Comparison of ENCODE assay signal across 18 mouse cellular contexts in genomic region chr2:168044681-168045287, GRCm38 (mm10). TPM values are rescaled to one million over a fixed set of nuclear protein-coding genes. Genes with fewer than 3 reads are reported as not detected.
DNase-seq lines count a peak whose midpoint lies in the region; ATAC-seq and TF ChIP-seq lines count a peak whose summit lies in the region.
"Had no signal": no experiment of that assay in that cellular context is flagged by ENCODE, and none has a peak within 500 bp of the region (broad histone marks: within the 10 kb centered on the region; RNA-seq: fewer than 3 reads in every experiment).

No protein-coding gene starts in this region.

- H3K9me3 ChIP-seq in lung, embryonic 14.5 days (ENCODE audit: low read depth, low read length), result no peaks in the 10 kb centered on the region
- no peaks in the 10 kb centered on the region for H3K9me3 ChIP-seq in midbrain, embryonic 16.5 days (replicated peaks; ENCODE audit: control insufficient read depth, low read length, poor library complexity, severe bottlenecking)

- no peak overlapping the region for H3K4me2 ChIP-seq in lung, embryonic 14.5 days
- no peak overlapping the region for H3K4me2 ChIP-seq in midbrain, embryonic 16.5 days (ENCODE audit: low read length)
- H3K4me2 ChIP-seq: heart, embryonic 11.5 days had no signal

- H3K36me3 ChIP-seq in lung, embryonic 14.5 days (ENCODE audit: insufficient read depth), result no peaks in the 10 kb centered on the region
- no peaks in the 10 kb centered on the region for H3K36me3 ChIP-seq in midbrain, embryonic 16.5 days (ENCODE audit: control insufficient read depth, insufficient read depth, low read length)

- H3K27ac ChIP-seq in lung, embryonic 14.5 days (ENCODE audit: low read depth), result peak overlapping the region; percentile 89
- H3K27ac ChIP-seq in midbrain, embryonic 16.5 days (ENCODE audit: low read length), result no peak overlapping the region

- TF ChIP-seq CTCF in lung, embryonic 14.5 days (IDR thresholded peaks at IDR 0.05; ENCODE audit: low read depth), result no peak
- no peak for TF ChIP-seq CTCF in lung, adult 2 months (IDR thresholded peaks at IDR 0.05; ENCODE audit: insufficient read depth, low read length)

- no peak overlapping the region for H3K4me3 ChIP-seq in lung, embryonic 14.5 days (ENCODE audit: low read depth, low read length)
- H3K4me3 ChIP-seq in lung, adult 2 months (replicated peaks; ENCODE audit: extremely low read depth, low read depth, low read length), result no peak overlapping the region
- no peak overlapping the region for H3K4me3 ChIP-seq in midbrain, embryonic 16.5 days (ENCODE audit: low read depth, low read length)

- no peak for ATAC-seq in lung, embryonic 14.5 days (ENCODE audit: insufficient read depth)
- no peak for ATAC-seq in midbrain, embryonic 16.5 days
- ATAC-seq: activated CD4-positive, CD25-positive, alpha-beta regulatory T cell, adult 4 months; CD4-positive, CD25-positive, alpha-beta regulatory T cell, adult 4 months; forebrain, embryonic 14.5 days had no signal

- H3K4me1 ChIP-seq in lung, embryonic 14.5 days (ENCODE audit: insufficient read depth), result peaks cover 16% of the 10 kb centered on the region
- no peaks in the 10 kb centered on the region for H3K4me1 ChIP-seq in lung, adult 2 months (ENCODE audit: control insufficient read depth, insufficient read depth, low read length)
- H3K4me1 ChIP-seq in midbrain, embryonic 16.5 days (ENCODE audit: control insufficient read depth, insufficient read depth, low read length), result peaks cover 6% of the 10 kb centered on the region

- peaks cover 7% of the 10 kb centered on the region; the same call in 1 of the 2 replicates for H3K27me3 ChIP-seq in lung, embryonic 14.5 days (ENCODE audit: insufficient read depth, low read length)
- H3K27me3 ChIP-seq in midbrain, embryonic 16.5 days (ENCODE audit: control insufficient read depth, insufficient read depth, low read depth, low read length), result peaks cover 8% of the 10 kb centered on the region

- 74% methylated on average over 10 of the region's 10 CpGs for WGBS in lung, embryonic 14.5 days
- 83% methylated on average over 10 of the region's 10 CpGs for WGBS in lung, adult 2 months
- WGBS in midbrain, embryonic 16.5 days, result 80% methylated on average over 10 of the region's 10 CpGs

- no peak for TF ChIP-seq POLR2A in lung, adult 2 months (IDR thresholded peaks at IDR 0.05; ENCODE audit: borderline replicate concordance, extremely low read depth, low read depth, low read length)

- no peak for DNase-seq in lung, embryonic 14.5 days
- no peak for DNase-seq in lung, adult 2 months
- DNase-seq in kidney, adult 8-10 months, result peak; percentile 63 to 75
- peak; percentile 61 to 77 for DNase-seq in kidney, postnatal 4 days
- peak; percentile 80 for DNase-seq in yolk sac, embryonic 10.5 days (ENCODE audit: low spot score)
- no peak for DNase-seq in MN1 (ENCODE audit: low spot score)
- no peak for DNase-seq in B cell, adult 2 months
- DNase-seq: cerebellum, adult 11 months; gastrocnemius, postnatal 10 days; heart, postnatal 4 days; lung, adult 18-20 months; right cerebral cortex, adult 18-20 months; thymus, adult 18-20 months had no signal

- H3K9ac ChIP-seq in lung, embryonic 14.5 days, result no peak overlapping the region
- no peak overlapping the region for H3K9ac ChIP-seq in midbrain, embryonic 16.5 days (ENCODE audit: low read depth, low read length)

RNA-seq across cellular contexts. Expression of gene Ripor3, which starts 34.4 kb away (rescaled TPM):
- polyA plus RNA-seq in lung, embryonic 14.5 days (2014; fragmentation: Nextera tagmentation; extraction: Ambion mirVana), result 2.0 and 2.2 TPM in 2 replicates
- 2.3 and 5.3 TPM in 2 replicates for polyA plus RNA-seq in lung, adult 2 months (2012; rRNA removed)
- 0.53 and 0.58 TPM in 2 replicates for polyA plus RNA-seq in midbrain, embryonic 16.5 days (2015; fragmentation: Nextera tagmentation; extraction: Ambion mirVana)

RNA-seq across cellular contexts. Expression of gene Pard6b, which starts 36.0 kb away (rescaled TPM):
- polyA plus RNA-seq in lung, embryonic 14.5 days (2014; fragmentation: Nextera tagmentation; extraction: Ambion mirVana), result 14.0 and 14.1 TPM in 2 replicates
- 51.6 and 60.1 TPM in 2 replicates for polyA plus RNA-seq in lung, adult 2 months (2012; rRNA removed)
- polyA plus RNA-seq in midbrain, embryonic 16.5 days (2015; fragmentation: Nextera tagmentation; extraction: Ambion mirVana), result 6.8 and 7.3 TPM in 2 replicates

Comparison
In these comparisons a context has a peak if more than half of its experiments do, and no peak if none do; other contexts are left out.
1. DNase-seq: peak in kidney, adult 8-10 months (2 of 2), kidney, postnatal 4 days (2 of 2) and yolk sac, embryonic 10.5 days (single experiment); none in lung, embryonic 14.5 days (single experiment), lung, adult 2 months (single experiment), MN1 (single experiment) and B cell, adult 2 months (0 of 2).